Mouse (Mus musculus) macrophage (primary cell): ENCODE measurements around the gene Afap1l2. TPM values are rescaled to one million over a fixed set of nuclear protein-coding genes. Genes with fewer than 3 reads are reported as not detected.

Source experiments
- H3K27ac ChIP-seq: fragments of 350-480 bp; formaldehyde crosslinking; 2 replicates; pipeline ENCODE4 v1.9.0; 2021
- H3K36me3 ChIP-seq: fragments of 350-480 bp; formaldehyde crosslinking; 2 replicates; pipeline ENCODE4 v1.9.0; 2021; ENCODE audit errors: inconsistent target
- H3K4me3 ChIP-seq: fragments of 350-480 bp; formaldehyde crosslinking; 2 replicates; pipeline ENCODE4 v1.9.0; 2021; ENCODE audit errors: inconsistent target
- H3K79me2 ChIP-seq: fragments of 350-480 bp; formaldehyde crosslinking; 2 replicates; pipeline ENCODE4 v1.9.0; 2021; ENCODE audit errors: inconsistent target
- WGBS: methylation state at CpG from one replicate; pipeline ENCODE4 v1.1.7; 2026; ENCODE audit warnings: inconsistent platforms; ENCODE audit not compliant: missing documents; 5-methylcytosine and 5-hydroxymethylcytosine counted together
- polyA plus RNA-seq: library from polyadenylated mRNA; stranded (reverse); fragments of 250-400 nt; gene quantifications from 3 replicates; pipeline ENCODE4 v1.2.4, GENCODE M21; 2018; ENCODE audit warnings: inconsistent platforms

Afap1l2 gene
- polyA plus RNA-seq, 1 experiment from 2014 or later, result not detected

- Histone ChIP-seq H3K36me3 (no peaks in the 10 kb centered on the region), H3K27ac (no peak overlapping the region), H3K79me2 (no peaks in the 10 kb centered on the region), H3K4me3 (no peak overlapping the region)
- 81% methylated on average over 3 of the region's 3 CpGs for WGBS
These were observed 61.3 kb downstream of the Afap1l2 start for GRCm38 (mm10) chr19:56946727-56947126.

- H3K27ac ChIP-seq, result no peak overlapping the region
- H3K79me2 ChIP-seq, result no peaks in the 10 kb centered on the region
- H3K4me3 ChIP-seq, result no peak overlapping the region
- H3K36me3 ChIP-seq, result no peaks in the 10 kb centered on the region
- WGBS, result 91% methylated on average over 7 of the region's 7 CpGs
These were observed 61.8 kb downstream of the Afap1l2 start for GRCm38 (mm10) chr19:56946277-56946676.

GRCm38 (mm10) chr19:56945621-56946020 is 62.4 kb downstream of the Afap1l2 start:
- no peak overlapping the region for H3K27ac ChIP-seq
- H3K79me2 ChIP-seq, result no peaks in the 10 kb centered on the region
- H3K4me3 ChIP-seq, result no peak overlapping the region
- H3K36me3 ChIP-seq, result no peaks in the 10 kb centered on the region
- 89% methylated on average over 2 of the region's 2 CpGs for WGBS

GRCm38 (mm10) chr19:56944826-56945225 is 63.2 kb downstream of the Afap1l2 start:
- 73% methylated on average over 2 of the region's 3 CpGs for WGBS
- Histone ChIP-seq H3K79me2 (no peaks in the 10 kb centered on the region), H3K36me3 (no peaks in the 10 kb centered on the region), H3K4me3 (no peak overlapping the region), H3K27ac (no peak overlapping the region)

- Histone ChIP-seq H3K36me3 (no peaks in the 10 kb centered on the region), H3K79me2 (no peaks in the 10 kb centered on the region)
- 36% methylated on average over 9 of the region's 9 CpGs for WGBS
These were observed 63.8 kb downstream of the Afap1l2 start for GRCm38 (mm10) chr19:56944211-56944610.

GRCm38 (mm10) chr19:56942216-56942615 is 65.8 kb downstream of the Afap1l2 start:
- WGBS, result 94% methylated on average over 7 of the region's 7 CpGs
- Histone ChIP-seq H3K4me3 (no peak overlapping the region), H3K79me2 (no peaks in the 10 kb centered on the region), H3K36me3 (no peaks in the 10 kb centered on the region), H3K27ac (no peak overlapping the region)

More at GRCm38 (mm10) chr19:56944211-56944610, 63.8 kb downstream of the Afap1l2 start:
- H3K4me3 ChIP-seq, result no peak overlapping the region
- no peak overlapping the region for H3K27ac ChIP-seq

- Histone ChIP-seq H3K27ac (no peak overlapping the region), H3K4me3 (no peak overlapping the region), H3K36me3 (no peaks in the 10 kb centered on the region), H3K79me2 (no peaks in the 10 kb centered on the region)
- 93% methylated on average over 11 of the region's 11 CpGs for WGBS
These were observed 67.5 kb downstream of the Afap1l2 start for GRCm38 (mm10) chr19:56940507-56940906.

- Histone ChIP-seq H3K27ac (no peak overlapping the region), H3K36me3 (no peaks in the 10 kb centered on the region), H3K4me3 (no peak overlapping the region), H3K79me2 (no peaks in the 10 kb centered on the region)
- WGBS, result 86% methylated on average over 9 of the region's 9 CpGs
These were observed 68.2 kb downstream of the Afap1l2 start for GRCm38 (mm10) chr19:56939826-56940225.

GRCm38 (mm10) chr19:56937911-56938310 is 70.1 kb downstream of the Afap1l2 start:
- Histone ChIP-seq H3K27ac (no peak overlapping the region), H3K36me3 (no peaks in the 10 kb centered on the region), H3K79me2 (no peaks in the 10 kb centered on the region), H3K4me3 (no peak overlapping the region)
- WGBS, result 93% methylated on average over 5 of the region's 5 CpGs

GRCm38 (mm10) chr19:56936253-56936652 is 71.8 kb downstream of the Afap1l2 start:
- H3K36me3 ChIP-seq, result no peaks in the 10 kb centered on the region
- no peak overlapping the region for H3K4me3 ChIP-seq
- no peaks in the 10 kb centered on the region for H3K79me2 ChIP-seq
- 95% methylated on average over 8 of the region's 8 CpGs for WGBS
- no peak overlapping the region for H3K27ac ChIP-seq

GRCm38 (mm10) chr19:56935777-56936176 is 72.3 kb downstream of the Afap1l2 start:
- WGBS, result 89% methylated on average over 7 of the region's 7 CpGs
- H3K4me3 ChIP-seq, result no peak overlapping the region
- no peaks in the 10 kb centered on the region for H3K79me2 ChIP-seq
- no peaks in the 10 kb centered on the region for H3K36me3 ChIP-seq
- no peak overlapping the region for H3K27ac ChIP-seq

- 90% methylated on average over 6 of the region's 6 CpGs for WGBS
- Histone ChIP-seq H3K36me3 (no peaks in the 10 kb centered on the region), H3K4me3 (no peak overlapping the region)
These were observed 72.9 kb downstream of the Afap1l2 start for GRCm38 (mm10) chr19:56935111-56935510.

GRCm38 (mm10) chr19:56933800-56934199 is 74.2 kb downstream of the Afap1l2 start:
- no peak overlapping the region for H3K4me3 ChIP-seq
- H3K27ac ChIP-seq, result no peak overlapping the region
- H3K36me3 ChIP-seq, result no peaks in the 10 kb centered on the region
- no peaks in the 10 kb centered on the region for H3K79me2 ChIP-seq
- WGBS, result 88% methylated on average over 3 of the region's 3 CpGs

More at GRCm38 (mm10) chr19:56935111-56935510, 72.9 kb downstream of the Afap1l2 start:
- Histone ChIP-seq H3K79me2 (no peaks in the 10 kb centered on the region), H3K27ac (no peak overlapping the region)

- Histone ChIP-seq H3K36me3 (no peaks in the 10 kb centered on the region), H3K27ac (no peak overlapping the region), H3K79me2 (no peaks in the 10 kb centered on the region), H3K4me3 (no peak overlapping the region)
- WGBS, result 87% methylated on average over 9 of the region's 9 CpGs
These were observed 78.0 kb downstream of the Afap1l2 start for GRCm38 (mm10) chr19:56930029-56930428.

- no peaks in the 10 kb centered on the region for H3K36me3 ChIP-seq
- no peak overlapping the region for H3K4me3 ChIP-seq
- H3K79me2 ChIP-seq, result no peaks in the 10 kb centered on the region
- 59% methylated on average over 3 of the region's 3 CpGs for WGBS
- H3K27ac ChIP-seq, result no peak overlapping the region
These were observed 78.6 kb downstream of the Afap1l2 start for GRCm38 (mm10) chr19:56929392-56929791.

- 77% methylated on average over 5 of the region's 5 CpGs for WGBS
- H3K36me3 ChIP-seq, result no peaks in the 10 kb centered on the region
These were observed 86.3 kb downstream of the Afap1l2 start for GRCm38 (mm10) chr19:56921744-56922143.

More at GRCm38 (mm10) chr19:56921744-56922143, 86.3 kb downstream of the Afap1l2 start:
- Histone ChIP-seq H3K27ac (no peak overlapping the region), H3K79me2 (no peaks in the 10 kb centered on the region), H3K4me3 (no peak overlapping the region)
